Mouse (Mus musculus): ENCODE measurements around the gene Ccnd2.
A peak's percentile ranks its signal among the peaks of the same experiment; 100 is the strongest.

The Ccnd2 gene

GRCm38 (mm10) chr6:127107413-127107812, 44.6 kb downstream of the Ccnd2 start:
- no peak for DNase-seq (ENCODE audit: low read depth)

- no peak for DNase-seq (ENCODE audit: low read depth)
These were observed 45.3 kb downstream of the Ccnd2 start for GRCm38 (mm10) chr6:127106726-127107125.

GRCm38 (mm10) chr6:127106189-127106588, 45.8 kb downstream of the Ccnd2 start:
- no peak for DNase-seq (ENCODE audit: low read depth)

GRCm38 (mm10) chr6:127105107-127105506, 46.9 kb downstream of the Ccnd2 start:
- peak; percentile 20 for DNase-seq (ENCODE audit: low read depth)

- DNase-seq (ENCODE audit: low read depth) = no peak
These were observed 47.5 kb downstream of the Ccnd2 start for GRCm38 (mm10) chr6:127104396-127105029.

GRCm38 (mm10) chr6:127103506-127104275, 48.3 kb downstream of the Ccnd2 start:
- no peak for DNase-seq (ENCODE audit: low read depth)

- no peak for DNase-seq (ENCODE audit: low read depth)
These were observed 57.4 kb downstream of the Ccnd2 start for GRCm38 (mm10) chr6:127094565-127094964.

- peak; percentile 59 for DNase-seq (ENCODE audit: low read depth)
These were observed 65.3 kb downstream of the Ccnd2 start for GRCm38 (mm10) chr6:127086739-127087138.

GRCm38 (mm10) chr6:127081820-127082219, 70.2 kb downstream of the Ccnd2 start:
- no peak for DNase-seq (ENCODE audit: low read depth)

- DNase-seq (ENCODE audit: low read depth) = no peak
These were observed 71.9 kb downstream of the Ccnd2 start for GRCm38 (mm10) chr6:127079867-127080731.

Measured in c-Kit-positive CD71-positive TER-119-negative erythroid progenitor cells, embryonic 14.5 days (primary cell).